Mouse (Mus musculus): ENCODE measurements around the gene Nlrc3. TPM values are rescaled to one million over a fixed set of nuclear protein-coding genes. Genes with fewer than 3 reads are reported as not detected.

Nlrc3 gene
- polyA plus RNA-seq, 1 experiment from 2014 or later: 1.3 TPM

Small RNAs within 50 kb of the gene (microRNA-seq; reads per million reads assigned to microRNA genes)
- not detected for gene Gm23493

Other genes with a start within 250 kb of the Nlrc3 start
- gene Zfp263, start 232.5 kb downstream of the Nlrc3 start, polyA plus RNA-seq (2015; fragmentation: Nextera tagmentation; extraction: Ambion mirVana): 26.5 and 33.1 TPM in 2 replicates
- gene Olfr15, start 145.8 kb downstream of the Nlrc3 start, polyA plus RNA-seq (2015; fragmentation: Nextera tagmentation; extraction: Ambion mirVana): not detected in 2 replicates
- 0.71 and 0.77 TPM in 2 replicates for gene Zfp174, start 129.4 kb downstream of the Nlrc3 start, polyA plus RNA-seq (2015; fragmentation: Nextera tagmentation; extraction: Ambion mirVana)
- 29.6 and 40.6 TPM in 2 replicates for gene Naa60, start 104.3 kb downstream of the Nlrc3 start, polyA plus RNA-seq (2015; fragmentation: Nextera tagmentation; extraction: Ambion mirVana)
- 5.3 and 5.4 TPM in 2 replicates for gene Zfp597, start 92.1 kb downstream of the Nlrc3 start, polyA plus RNA-seq (2015; fragmentation: Nextera tagmentation; extraction: Ambion mirVana)
- gene Gm20695, start 92.0 kb downstream of the Nlrc3 start, polyA plus RNA-seq (2015; fragmentation: Nextera tagmentation; extraction: Ambion mirVana): 0.58 and 0.93 TPM in 2 replicates
- 7.7 and 8.5 TPM in 2 replicates for gene 1700037C18Rik, start 67.9 kb downstream of the Nlrc3 start, polyA plus RNA-seq (2015; fragmentation: Nextera tagmentation; extraction: Ambion mirVana)
- 14.2 and 15.6 TPM in 2 replicates for gene Cluap1, start 67.8 kb downstream of the Nlrc3 start, polyA plus RNA-seq (2015; fragmentation: Nextera tagmentation; extraction: Ambion mirVana)
- 8.3 and 10.6 TPM in 2 replicates for gene Slx4, start 27.1 kb upstream of the Nlrc3 start, polyA plus RNA-seq (2015; fragmentation: Nextera tagmentation; extraction: Ambion mirVana)
- 2.5 and 3.7 TPM in 2 replicates for gene Dnase1, start 60.3 kb upstream of the Nlrc3 start, polyA plus RNA-seq (2015; fragmentation: Nextera tagmentation; extraction: Ambion mirVana)
- 102 and 110 TPM in 2 replicates for gene Trap1, start 101.2 kb upstream of the Nlrc3 start, polyA plus RNA-seq (2015; fragmentation: Nextera tagmentation; extraction: Ambion mirVana)
- 19.6 and 21.6 TPM in 2 replicates for gene Crebbp, start 237.4 kb upstream of the Nlrc3 start, polyA plus RNA-seq (2015; fragmentation: Nextera tagmentation; extraction: Ambion mirVana)